Mouse (Mus musculus): Measurements from ENCODE around the gene Paqr9.
"Not testable (repeated sequence)": the region's sequence is repeated elsewhere in the genome, so short reads cannot be mapped to it uniquely, and the experiment has no call there.

The Paqr9 gene

DNA sequence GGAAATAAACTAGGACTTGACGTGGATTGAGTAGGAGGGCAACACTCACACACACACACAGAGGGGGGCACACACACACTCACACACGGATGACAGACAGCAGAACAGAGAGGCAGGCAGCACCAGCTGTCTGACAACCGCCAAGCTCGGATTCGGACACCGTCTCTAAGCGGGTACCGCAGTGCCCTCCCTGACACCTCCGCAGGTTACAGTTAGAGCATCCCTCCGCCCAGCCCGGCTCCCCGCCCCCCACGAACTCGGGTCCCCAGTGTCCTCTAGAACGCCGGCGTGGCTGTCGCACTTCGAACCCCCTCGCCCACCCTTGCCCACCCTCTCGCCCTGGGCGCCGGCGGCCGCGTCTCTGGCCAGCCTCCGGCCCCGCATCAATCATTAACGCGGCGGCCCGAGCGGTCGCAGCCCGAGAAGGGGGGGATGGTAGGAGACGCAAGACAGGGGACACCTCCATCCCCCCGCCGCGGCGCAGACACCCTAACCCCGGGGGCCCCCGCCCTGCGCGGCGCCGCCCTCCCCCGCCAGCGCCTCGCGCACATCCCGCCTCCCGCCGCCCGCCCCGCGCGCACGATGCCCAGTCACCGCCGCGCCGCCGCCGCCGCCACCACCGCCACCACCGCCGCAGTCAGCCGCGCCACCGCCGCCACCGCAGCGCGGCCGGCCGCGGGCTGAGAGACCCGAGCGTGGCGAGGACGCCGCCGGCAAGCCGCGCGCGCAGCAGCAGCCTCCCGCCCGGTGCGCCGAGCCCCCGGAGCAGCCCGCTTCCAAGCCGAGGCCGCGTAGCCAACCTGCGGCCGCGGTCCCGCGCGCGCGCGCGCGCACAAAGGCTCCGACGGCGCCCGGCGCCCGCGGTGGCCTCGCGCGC is at the start of gene Paqr9:
TSS of gene Paqr9 (plus strand) at position 599 of the 877 bp plus-strand sequence.
- no peak for DNase-seq (ENCODE audit: low spot score)

DNA sequence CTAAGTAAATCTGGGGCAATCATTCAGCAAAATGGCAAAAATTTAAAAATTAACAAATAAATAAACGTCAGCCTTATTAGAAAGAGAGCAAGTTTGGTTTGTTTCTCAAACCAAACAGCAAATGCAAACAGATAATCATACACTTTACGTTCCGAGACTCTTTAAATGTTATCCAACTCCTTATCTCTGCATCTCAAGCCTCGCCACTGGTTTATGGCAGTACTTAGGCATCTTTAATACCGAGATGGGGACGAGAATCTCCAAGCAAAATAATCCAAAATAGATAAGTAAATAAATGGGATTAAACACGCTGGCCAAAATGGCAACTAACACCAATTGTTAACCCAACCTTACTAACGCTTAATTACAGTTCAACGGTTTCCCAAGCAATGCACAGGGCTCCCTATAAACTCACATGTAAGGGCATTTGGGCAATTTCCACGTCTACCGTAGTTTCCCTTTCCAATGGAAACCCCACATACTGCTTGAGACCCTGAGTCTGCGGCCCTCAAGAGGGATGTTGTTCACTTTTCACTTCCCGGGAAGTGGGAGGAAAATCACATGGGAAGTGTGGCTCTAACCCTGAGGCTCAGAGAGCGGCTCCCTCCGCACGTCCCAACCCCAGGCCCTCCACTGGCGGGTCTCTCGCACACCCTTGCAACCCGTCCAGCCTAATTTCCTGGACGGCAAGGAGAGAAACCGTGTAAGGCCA is 48.6 kb upstream of the Paqr9 start:
- peak; percentile 21 for DNase-seq (ENCODE audit: low spot score)

DNA sequence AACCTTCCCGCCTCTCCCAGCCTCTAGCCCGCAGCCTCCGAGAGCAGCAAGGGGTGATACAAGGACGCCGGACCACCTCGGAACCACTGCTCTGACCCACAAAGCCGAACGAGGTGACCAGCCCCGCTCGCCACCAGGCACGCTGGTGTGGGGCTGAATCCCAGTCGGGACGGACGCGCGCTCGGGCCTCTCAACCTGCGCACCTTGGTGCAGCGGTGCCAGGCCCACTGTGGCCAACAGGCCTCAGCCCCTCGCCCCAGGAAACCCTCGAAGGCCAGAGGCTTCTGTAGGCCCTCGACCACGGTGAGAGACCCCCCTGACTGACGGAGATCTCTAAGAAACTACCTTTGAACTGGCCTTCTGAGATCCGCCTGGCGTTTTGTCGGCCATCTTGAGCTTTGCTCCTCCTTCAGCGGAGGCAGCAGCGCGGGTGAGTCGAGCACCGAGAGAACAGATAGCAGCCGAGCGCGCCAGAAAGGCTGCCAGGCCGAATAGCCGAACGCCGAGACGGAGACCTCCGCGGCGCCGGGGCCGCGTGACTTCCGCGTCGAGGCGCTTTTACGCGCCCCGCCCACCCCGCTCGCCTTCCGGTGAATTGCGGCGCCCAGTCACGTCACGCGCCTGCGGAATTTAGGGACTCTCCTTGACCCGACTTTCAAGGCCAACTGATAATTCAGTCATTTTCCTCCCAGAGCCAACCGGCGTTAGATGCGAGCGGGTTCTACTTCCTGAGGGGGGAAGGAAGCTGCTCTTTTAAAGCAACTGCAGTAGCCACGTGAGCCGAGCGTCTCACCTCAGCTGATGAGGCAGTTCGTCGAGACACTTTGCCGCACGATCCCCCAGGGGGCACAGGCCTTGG is 47.8 kb upstream of the Paqr9 start, which contains the start of gene U2surp:
TSS of gene U2surp (minus strand) at position 525 of the 859 bp plus-strand sequence.
- DNase-seq (ENCODE audit: low spot score): peak; percentile 93

DNA sequence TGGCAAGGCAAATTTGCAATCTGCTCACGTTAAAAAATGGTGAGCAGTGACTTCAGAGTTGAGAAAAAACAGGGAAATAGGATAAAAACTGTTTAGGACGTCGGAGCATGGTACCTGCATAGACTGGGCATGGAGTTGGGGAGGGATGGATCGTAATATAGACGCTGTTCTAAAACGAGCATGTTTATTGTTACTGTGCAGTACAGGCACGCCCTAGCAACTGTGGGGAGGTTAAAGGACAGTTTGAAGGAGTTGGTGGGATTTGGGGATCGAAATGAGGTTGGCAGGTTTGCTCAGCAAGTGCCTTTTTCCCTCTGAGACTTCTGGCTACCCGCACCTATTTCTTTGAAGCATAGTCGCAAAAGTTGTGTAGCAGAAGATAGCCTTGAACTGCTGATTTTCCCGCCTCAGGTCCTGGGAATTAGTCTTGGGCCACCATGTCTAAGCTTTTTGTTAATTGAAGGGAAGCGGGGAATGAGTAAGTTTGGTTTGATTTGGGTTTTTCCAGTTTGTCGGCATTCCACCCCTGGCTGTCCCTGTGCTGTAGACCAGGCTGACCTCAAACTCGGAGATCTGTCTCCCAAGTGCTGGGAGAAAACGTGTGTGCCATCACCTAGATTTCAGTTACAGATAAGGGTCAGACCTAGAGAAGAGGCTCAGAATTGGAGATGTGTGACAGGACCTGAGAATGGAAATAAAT is 47.0 kb upstream of the Paqr9 start:
- DNase-seq (ENCODE audit: low spot score): no peak

DNA sequence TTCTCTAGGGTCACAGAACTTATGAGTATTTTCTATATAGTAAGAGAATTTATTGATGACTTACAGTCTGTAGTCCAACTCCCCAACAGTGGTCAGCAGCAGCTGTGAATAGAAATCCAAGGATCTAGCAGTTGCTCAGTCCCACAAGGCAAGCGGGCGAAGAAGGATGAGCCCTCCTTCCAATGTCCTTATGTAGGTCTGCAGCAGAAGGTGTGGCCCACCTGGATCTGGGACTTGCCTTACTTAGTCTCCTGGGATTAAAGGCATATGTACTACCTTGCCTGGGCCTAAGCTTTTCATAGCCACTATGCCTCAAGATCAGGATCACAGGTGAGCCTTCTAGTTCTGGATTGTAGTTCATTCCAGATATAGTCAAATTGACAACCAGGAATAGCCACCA is 45.7 kb upstream of the Paqr9 start:
- no peak for DNase-seq (ENCODE audit: low spot score)

DNA sequence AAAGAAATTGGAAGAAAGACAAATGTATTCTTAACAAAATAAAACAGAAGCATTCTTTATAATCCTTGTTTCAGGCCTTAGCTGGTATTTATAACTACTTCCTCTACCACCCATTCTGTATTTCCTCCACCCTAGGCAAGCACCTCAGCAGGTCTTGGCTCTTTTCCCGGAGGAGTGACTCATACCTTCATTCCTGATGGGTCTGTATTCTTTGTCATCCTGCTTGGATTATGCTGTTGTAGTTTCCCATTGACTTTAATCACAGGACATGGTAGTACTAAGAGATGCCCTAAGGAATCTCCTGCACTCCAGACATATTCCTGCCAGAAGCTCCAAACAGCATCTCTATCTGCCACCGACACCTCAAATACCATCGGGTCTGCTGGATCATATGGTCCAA is 45.1 kb upstream of the Paqr9 start:
- DNase-seq (ENCODE audit: low spot score): not testable (repeated sequence)

DNA sequence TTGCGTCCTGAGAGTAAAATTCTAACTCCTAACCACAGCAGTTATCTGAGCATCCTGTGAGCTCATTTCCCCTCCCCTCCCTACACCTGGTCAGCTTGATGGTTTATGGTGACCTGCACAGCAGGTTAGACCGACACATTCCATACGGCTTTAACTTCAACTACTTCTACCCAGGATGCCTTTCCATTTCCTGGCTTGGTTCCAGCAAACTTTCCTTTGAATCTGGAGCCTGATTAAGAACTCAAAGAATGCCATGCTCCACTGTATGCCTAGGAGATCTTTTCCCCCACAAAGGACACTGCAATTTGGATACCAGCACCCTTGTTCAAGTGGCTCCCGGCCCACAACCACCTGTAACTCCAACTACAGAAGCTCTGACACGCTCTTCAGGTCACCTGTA is 38.9 kb upstream of the Paqr9 start:
- no peak for DNase-seq (ENCODE audit: low spot score)

DNA sequence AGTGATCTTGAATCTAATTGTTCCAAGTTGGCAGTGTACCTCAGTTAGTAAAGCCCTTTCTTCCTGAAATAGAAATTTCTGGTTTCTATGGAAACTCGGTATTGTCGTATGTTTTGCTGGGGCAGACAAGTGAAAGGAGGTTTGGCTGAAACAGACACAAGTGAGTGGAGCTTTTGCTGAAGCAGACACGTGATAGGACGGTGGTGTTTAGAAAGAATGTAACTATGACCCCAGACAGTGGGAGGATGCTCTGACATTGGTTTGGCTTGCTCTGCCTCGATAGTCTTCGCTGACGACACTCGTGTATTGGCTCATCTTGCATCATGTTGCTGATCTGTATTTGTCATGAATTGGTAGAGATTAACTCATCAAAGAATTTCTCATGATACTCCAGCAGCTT is 38.4 kb upstream of the Paqr9 start:
- no peak for DNase-seq (ENCODE audit: low spot score)

DNA sequence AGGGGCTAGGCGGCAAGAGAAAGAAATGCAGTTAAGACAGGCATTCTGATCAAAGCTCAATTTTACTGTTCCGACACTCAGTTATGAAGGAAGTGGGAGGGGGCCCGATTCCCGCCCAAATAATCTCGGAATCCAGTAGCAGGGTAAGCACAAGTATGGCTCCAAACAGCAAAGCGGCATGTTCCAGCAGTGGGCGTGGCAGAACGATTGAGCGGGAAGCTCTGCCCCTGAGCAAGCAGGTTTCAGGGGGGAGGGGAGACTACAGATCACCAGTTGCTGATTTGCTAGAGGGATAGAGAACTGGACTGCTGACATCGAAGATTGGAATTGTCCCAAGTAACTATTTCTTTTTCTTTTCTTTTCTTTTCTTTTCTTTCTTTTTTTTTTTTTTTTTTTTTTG is 37.9 kb upstream of the Paqr9 start:
- no peak for DNase-seq (ENCODE audit: low spot score)

DNA sequence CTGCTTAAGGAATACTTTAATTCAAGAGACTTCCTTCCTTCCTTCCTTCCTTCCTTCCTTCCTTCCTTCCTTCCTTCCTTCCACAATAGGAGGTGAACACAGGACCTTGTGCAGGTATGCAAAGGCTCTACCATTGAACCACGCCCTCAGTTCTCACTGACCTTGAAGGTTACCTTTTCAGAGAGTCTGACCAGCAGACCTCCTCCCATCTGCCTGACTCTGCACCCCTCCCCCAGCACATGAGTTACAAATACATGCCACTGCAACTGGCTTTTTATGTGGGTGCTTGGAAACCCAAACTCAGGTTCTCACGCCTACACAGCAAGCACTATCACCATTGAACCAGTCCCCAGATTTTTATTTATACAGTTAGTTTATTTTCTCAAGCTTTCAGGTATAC is 36.9 kb upstream of the Paqr9 start:
- no peak for DNase-seq (ENCODE audit: low spot score)

DNA sequence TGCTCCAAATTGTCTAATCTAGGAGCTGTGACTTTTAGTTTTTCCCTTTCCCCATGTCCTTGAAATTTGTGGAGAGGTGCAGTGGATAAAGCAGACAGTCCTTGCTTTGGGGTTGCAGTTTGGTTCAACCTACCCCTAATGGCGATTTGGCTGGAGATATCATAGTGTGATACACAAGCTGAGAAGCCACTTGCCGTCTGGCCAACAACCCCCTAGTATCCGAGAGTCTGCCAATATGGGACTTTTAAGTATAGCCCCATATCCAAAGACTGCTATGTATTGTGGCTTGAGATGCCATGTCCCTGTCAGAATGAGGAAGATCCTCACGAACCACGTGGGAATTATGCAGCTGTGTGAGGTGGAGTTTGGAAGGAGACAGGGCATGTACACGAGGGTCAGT is 34.1 kb upstream of the Paqr9 start:
- no peak for DNase-seq (ENCODE audit: low spot score)

DNA sequence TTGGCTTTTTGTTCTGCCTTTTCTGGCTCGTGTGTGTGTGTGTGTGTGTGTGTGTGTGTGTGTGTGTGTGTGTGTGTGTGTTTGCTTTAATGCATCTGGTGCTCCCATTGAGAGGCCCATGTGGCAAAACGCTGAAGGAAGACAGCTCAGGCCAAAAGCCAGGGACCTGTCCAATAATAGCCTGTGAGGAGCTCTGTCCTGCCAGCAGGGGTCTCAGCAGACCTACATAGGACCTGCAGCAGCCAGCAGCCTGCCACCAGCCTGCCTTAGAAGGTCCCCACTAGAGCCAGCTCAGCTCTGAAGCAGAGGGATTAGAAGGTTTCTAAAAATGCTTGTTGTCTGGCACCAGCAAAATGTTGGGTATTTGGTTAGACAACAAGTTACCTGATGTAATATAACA is 33.5 kb upstream of the Paqr9 start:
- peak; percentile 54 for DNase-seq (ENCODE audit: low spot score)

DNA sequence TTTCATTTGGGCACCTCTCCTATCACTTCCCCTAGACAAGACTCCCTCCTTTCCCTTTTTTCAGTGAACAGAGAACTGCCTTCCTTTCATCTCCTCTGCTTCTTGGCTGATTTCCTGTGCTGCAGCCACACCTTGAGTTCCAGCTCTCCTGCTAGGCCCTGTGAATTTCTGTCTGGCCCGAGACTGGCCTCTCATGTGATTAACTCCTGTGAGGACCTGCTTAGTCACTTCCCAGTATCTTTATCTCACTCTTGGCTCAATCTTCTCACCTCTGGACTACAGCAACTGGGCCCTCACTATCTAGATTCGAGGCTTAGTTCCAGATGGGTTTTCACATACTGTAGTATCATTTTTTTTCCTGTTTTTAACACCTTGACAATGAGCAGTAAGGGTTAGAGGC is 31.8 kb upstream of the Paqr9 start:
- DNase-seq (ENCODE audit: low spot score): no peak

DNA sequence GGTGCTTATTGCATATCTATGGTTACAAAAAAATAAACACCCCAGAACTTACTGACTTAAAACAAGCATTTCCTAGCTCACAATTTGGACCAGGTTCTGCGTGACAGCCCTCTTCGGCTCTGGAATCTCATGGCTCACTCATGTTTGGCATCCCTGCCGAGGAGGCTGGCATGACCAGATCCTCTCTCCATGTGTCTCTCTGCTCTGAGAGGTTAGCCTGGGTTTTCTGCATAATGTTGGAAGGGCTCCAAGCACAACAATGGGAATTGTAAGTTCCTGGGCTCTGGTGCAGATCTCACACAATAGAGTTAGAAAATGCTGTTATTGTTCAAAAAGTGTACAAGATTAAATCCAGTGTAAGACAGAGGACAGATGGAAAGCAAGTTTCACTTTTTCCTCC is 28.3 kb upstream of the Paqr9 start:
- DNase-seq (ENCODE audit: low spot score): peak; percentile 69

DNA sequence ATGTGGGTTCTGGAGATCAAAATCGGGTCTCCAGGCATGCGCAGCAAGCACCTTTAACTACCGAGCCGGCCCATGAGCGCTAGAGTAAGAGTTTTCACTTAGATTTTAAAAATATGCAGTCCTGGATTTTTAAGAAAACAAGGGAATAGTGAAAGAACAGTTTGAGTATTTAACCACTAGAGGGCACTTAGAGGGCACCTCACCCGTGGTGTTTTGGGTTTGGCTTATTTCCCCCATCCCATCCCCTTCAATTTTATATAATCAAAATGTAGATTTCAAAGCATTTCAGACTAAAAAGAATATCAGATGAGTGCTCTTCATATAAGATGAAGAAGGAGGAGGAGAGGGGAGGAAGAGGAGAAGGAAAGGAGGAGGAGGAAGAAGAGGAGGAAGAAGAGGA is 25.6 kb upstream of the Paqr9 start:
- peak; percentile 52 for DNase-seq (ENCODE audit: low spot score)

DNA sequence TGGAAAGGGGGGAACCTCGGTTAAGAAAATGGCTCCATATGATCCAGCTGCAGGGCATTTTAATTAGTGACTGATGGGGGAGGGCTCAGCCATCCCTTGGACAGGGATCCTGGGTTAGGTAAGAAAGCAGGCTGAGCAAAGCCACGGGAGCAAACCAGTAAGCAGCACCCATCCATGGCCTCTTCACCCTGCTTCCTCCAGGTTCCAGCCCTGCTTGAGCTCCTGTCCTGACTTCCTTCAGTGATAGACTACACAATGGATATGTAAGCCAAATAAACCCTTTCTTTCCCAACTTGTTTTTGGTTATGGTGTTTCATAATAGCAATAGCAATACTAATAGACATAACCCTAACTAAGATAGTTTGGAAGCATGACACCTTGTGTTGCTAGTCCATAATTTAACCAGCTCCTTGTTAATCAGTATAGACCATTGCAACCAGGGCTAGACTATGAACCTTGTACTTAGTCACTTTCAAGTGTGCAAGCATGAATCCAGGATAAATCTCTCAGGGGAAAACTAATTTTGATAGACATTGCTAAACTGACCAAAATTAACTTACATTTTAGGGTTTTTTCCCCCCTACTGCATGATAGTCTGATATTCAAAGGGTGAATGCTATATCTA is 20.2 kb upstream of the Paqr9 start:
- DNase-seq (ENCODE audit: low spot score): no peak

DNA sequence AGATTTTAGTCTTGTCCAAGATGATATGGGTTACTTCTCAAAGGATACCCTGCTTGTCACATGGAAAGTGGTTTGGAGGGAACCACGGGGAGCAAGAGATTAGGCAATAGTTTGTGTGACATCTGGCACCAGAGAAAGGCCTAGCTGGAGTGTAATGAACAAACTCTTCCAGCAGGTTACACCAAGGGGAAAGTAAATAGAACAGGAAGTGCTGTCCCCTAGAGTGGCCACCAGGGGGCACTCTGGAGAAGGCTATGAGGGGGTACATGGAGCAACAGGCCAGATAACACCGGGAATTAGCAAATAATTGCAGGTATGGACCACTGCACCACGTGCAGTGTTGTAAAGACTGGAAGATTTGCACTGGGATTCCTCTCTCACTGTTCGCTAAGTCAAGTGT is 19.0 kb upstream of the Paqr9 start:
- peak; percentile 74 for DNase-seq (ENCODE audit: low spot score)

DNA sequence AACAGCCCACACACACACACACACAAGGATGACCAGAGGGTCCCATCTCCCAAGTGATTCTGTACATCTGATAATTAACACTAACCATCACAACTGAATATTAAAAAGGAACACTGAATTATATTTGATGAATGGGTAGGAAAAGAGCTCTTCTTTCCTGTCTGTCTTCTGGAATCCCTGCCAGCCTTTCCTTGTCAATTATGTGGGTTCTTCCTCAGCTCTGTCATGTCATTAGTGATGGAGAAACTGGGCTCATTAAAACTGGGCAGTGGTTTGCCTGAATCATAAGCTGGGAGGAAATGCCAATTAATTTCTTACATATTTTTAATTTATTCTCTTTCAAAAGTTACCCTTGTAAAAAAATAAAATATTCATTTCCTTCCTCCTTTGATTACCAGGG is 18.2 kb upstream of the Paqr9 start:
- no peak for DNase-seq (ENCODE audit: low spot score)

DNA sequence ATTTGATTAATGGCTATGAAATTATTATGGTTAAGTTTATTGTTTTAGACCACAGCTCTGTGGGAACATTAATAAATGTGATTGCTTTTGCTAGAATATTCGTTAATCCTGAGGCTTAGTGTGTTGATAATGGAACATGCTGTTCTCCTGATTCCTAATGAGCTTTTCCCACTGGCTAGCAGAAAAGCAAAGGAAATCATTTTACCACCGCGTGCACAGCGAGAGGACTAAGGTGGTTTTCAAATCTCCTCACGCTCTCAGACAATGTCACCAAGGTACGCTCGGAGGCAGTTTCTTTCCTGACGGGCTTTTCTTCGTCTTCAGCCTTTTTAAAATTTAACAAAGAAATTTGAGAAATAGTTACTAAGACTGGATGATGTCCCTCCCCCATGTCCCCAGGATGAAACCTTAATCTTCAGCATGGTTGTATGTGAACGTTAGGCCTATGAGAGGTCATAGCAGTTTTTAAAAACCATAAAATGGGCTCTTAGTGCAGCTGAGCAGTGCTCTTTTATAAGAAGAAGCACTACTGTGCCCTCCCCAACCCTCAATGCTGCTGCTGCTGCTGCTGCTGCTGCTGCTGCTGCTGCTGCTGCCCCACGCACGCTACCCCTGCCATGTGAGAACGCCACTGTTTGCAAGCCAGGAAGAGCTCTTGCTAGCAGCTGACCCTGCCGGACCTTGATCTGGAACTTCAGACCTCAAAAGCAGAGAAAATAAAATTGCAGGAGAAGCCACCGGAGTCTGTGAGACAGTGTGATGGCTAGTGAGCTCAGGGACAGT is 17.6 kb upstream of the Paqr9 start:
- no peak for DNase-seq (ENCODE audit: low spot score)

DNA sequence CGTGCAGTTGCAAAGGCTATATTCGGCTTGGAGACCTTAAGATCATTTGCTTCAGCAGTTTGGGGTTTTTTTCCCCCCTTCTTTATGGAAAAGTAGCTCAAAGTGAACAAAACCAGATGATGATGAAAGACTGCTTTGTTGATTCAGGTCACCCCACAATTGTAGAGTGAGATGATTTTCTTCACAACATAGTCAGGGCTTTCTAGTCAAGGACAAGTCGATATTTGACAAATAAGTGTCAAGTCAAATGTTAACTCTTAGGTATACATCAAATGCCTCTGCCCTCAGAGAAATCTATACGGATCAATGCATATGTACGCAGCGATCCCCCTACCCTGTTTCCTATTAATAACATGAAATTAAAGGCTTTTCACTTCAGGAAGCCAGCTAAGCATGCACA is 17.0 kb upstream of the Paqr9 start:
- no peak for DNase-seq (ENCODE audit: low spot score)

DNA sequence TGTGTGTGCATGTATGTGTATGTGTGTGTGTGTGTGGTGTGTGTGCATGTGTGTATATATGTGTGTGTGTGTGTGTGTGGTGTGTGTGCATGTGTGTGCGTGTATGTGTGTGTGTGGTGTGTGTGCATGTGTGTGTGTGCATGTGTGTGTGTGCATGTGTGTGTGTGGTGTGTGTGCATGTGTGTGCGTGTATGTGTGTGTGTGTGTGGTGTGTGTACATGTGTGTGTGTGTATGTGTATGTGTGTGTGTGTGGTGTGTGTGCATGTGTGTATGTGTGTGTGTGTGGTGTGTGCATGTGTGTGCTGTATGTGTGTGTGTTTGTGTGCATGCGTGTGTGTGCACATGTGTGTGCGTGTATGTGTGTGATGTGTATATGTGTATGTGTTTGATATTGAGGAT is 14.9 kb upstream of the Paqr9 start:
- no peak for DNase-seq (ENCODE audit: low spot score)

All from adipocyte (in vitro differentiated cells).